Mouse (Mus musculus) hindbrain, embryonic 12.5 days (tissue): ENCODE results near the gene Atp5g1. TPM values are rescaled to one million over a fixed set of nuclear protein-coding genes. Genes with fewer than 3 reads are reported as not detected.
A peak's percentile ranks its signal among the peaks of the same experiment; 100 is the strongest.

Source experiments
- ATAC-seq: fragments of 200-750 bp; cut with Nextera tagmentation; 2 replicates; pipeline ENCODE4 v1.8.0; 2017; ENCODE audit warnings: moderate TSS enrichment; ENCODE audit not compliant: low FRiP score
- H3K27ac ChIP-seq: fragments of 300-500 bp; sonication (generic); 2 replicates; pipeline ENCODE4 v1.5.1; 2016; ENCODE audit warnings: mild to moderate bottlenecking
- H3K27me3 ChIP-seq: fragments of 300-500 bp; sonication (generic); 2 replicates; pipeline ENCODE4 v1.6.1; 2016; ENCODE audit warnings: mild to moderate bottlenecking
- H3K36me3 ChIP-seq: fragments of 300-500 bp; sonication (generic); 2 replicates; pipeline ENCODE4 v1.6.1; 2016; ENCODE audit warnings: mild to moderate bottlenecking
- H3K4me1 ChIP-seq: fragments of 300-500 bp; sonication (generic); 2 replicates; pipeline ENCODE4 v1.6.1; 2016
- H3K4me2 ChIP-seq: fragments of 300-500 bp; sonication (generic); replicated peaks from 2 replicates; pipeline ENCODE4 v1.6.1; 2016; ENCODE audit warnings: mild to moderate bottlenecking
- H3K4me3 ChIP-seq: fragments of 300-500 bp; sonication (generic); 2 replicates; pipeline ENCODE4 v1.5.1; 2016; ENCODE audit warnings: mild to moderate bottlenecking
- H3K9ac ChIP-seq: fragments of 300-500 bp; sonication (generic); 2 replicates; pipeline ENCODE4 v1.6.1; 2016; ENCODE audit warnings: mild to moderate bottlenecking, moderate library complexity
- H3K9me3 ChIP-seq: fragments of 300-500 bp; sonication (generic); replicated peaks from 2 replicates; pipeline ENCODE4 v1.6.1; 2016; ENCODE audit warnings: mild to moderate bottlenecking
- WGBS: fragments of 180-500 bp; shearing (Covaris S2); methylation state at CpG from one replicate; pipeline ENCODE4 v1.1.7; 2016; 5-methylcytosine and 5-hydroxymethylcytosine counted together
- polyA plus RNA-seq: library from polyadenylated mRNA; unstranded; fragments of >200 nt; fragmentation: Nextera tagmentation; extraction: Ambion mirVana; gene quantifications from 2 replicates; pipeline ENCODE4 v1.2.1, GENCODE M21; 2016

Gene Atp5g1
- polyA plus RNA-seq, 1 experiment from 2014 or later = 424 TPM

DNA sequence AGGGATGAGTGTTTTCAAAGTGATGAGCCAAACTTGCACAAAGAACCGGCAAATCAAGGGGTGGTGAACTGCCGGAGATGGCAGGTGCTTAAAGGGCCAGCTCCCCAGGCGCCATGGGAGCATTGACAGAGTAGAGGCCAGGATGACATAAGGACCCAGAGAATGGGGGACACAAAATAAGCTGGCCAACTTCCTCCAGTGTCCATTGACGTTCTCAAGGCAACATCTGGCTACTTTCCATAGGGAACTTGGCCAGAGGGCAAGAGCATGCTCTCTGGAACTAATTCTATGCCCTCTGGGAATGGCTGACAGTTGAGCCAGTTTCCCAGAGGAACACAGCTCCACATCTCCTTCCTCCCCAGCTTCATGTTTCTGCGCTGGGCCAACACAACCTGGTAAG, 7.2 kb downstream of the Atp5g1 start:
- Histone ChIP-seq H3K4me2 (no peak overlapping the region), H3K4me3 (no peak overlapping the region), H3K27ac (no peak overlapping the region), H3K4me1 (peaks cover 15% of the 10 kb centered on the region), H3K9ac (no peak overlapping the region), H3K9me3 (no peaks in the 10 kb centered on the region), H3K36me3 (peaks cover 13% of the 10 kb centered on the region), H3K27me3 (no peaks in the 10 kb centered on the region)
- ATAC-seq = no peak
- WGBS = 72% methylated on average over 5 of the region's 5 CpGs

DNA sequence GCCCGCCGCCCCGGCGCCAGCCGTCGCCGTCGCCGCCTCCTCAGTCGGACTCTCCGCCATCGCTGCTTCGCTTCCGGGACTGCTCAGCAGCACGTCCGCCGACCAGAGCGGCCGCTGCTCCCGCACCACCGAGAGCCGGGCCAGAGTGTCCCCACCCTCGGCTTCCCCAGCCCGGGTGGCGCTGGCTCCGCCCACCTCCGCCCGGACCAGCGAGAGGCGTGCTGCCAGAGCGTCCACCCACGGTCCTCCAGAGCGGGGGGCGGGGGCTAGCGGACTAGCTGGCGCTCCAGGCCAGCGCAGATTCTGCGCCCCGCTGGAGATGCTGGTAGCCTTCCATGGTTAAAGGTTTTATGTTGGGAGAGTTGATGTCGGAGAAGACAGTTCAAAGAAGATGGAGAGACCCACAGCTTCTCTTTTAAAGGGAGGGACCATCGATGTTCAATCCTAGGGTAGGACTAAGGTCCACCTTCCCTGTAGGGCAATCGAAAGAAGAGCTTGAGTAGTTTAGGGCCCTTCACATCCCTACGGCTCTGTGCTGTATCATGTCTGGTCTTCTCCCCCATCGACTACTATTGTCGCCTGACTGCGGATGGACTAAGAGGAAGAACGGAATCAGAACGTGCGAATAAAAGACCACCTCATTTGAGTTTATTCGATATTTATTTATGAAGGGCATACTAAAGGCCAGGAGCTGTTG, 10.1 kb downstream of the Atp5g1 start, which contains the start of gene Ube2z:
Gene Ube2z, minus strand, starts transcription at position 174 of the 697 bp plus-strand sequence.
- peak within 1 kb of the TSS; percentile 80 for H3K4me2 ChIP-seq
- H3K36me3 ChIP-seq = peaks cover 19% of the 10 kb centered on the region
- H3K27me3 ChIP-seq = no peaks in the 10 kb centered on the region
- H3K4me3 ChIP-seq = peak within 1 kb of the TSS; percentile 96
- peaks cover 20% of the 10 kb centered on the region for H3K4me1 ChIP-seq
- no peaks in the 10 kb centered on the region for H3K9me3 ChIP-seq
- peak within 1 kb of the TSS; percentile 98 for H3K9ac ChIP-seq
- H3K27ac ChIP-seq = peak within 1 kb of the TSS; percentile 89
- ATAC-seq = peak; percentile 98
- 6% methylated on average over 36 of the region's 50 CpGs for WGBS

DNA sequence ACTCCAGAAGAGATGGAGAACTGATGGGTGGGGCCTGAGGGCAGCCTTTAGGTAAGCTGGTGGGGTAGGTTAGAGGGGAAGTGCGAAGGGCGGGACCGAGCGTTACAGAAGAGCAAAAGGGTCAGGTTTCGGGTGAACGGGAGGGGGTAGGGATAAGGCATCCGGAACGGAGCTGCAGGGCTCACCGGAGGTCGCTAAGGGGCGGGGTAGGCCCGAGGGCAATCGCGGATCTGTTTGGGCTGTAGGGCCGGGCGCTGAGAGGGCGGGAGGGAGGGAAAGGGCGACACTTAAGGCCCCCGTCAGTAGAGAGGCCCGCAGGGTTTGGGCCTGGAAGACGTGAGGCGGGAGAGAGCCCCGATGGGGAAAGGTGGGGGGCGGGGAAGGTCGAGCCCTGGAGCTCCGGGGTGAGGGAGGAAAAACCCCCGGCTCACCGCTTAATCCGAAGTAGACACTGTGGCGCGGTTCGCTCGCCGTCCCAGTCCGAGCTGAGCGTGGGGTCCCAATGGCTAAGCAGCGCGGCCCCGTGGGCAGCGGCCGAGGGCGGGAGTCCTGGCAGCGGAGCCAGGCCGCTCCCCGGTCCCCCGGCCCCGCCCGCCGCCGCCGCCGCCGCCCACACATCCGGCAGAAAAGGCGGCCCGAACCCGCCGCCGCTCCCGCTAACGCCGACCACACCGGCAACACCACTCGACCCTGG, 10.8 kb downstream of the Atp5g1 start:
- Histone ChIP-seq H3K27me3 (no peaks in the 10 kb centered on the region), H3K9me3 (no peaks in the 10 kb centered on the region), H3K4me1 (peaks cover 20% of the 10 kb centered on the region), H3K4me3 (peak overlapping the region; percentile 96), H3K9ac (peak overlapping the region; percentile 98), H3K27ac (peak overlapping the region; percentile 89), H3K4me2 (peak overlapping the region; percentile 80), H3K36me3 (peaks cover 22% of the 10 kb centered on the region)
- peak; percentile 74 for ATAC-seq
- under 1% methylated on average over 38 of the region's 64 CpGs for WGBS

DNA sequence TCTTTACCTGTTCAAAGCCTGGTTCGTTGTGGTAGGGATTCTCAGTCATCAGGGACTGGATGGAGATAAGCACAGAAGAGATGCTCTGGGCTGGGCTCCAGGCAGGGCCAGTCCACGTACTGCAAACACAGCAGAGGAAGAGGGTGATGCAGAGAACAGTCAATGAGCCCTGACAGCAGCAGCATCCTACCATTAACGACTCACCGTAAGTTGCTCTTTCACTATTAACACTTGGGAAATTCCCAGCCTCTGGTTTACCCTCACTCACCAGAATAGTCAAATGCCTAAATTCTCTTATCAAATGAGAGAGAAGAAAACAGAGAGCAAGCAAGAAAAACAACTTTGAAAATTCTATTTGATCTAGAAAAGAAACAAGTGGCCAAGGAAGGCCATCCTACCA, 17.2 kb downstream of the Atp5g1 start:
- Histone ChIP-seq H3K4me2 (no peak overlapping the region), H3K36me3 (peaks cover 76% of the 10 kb centered on the region), H3K4me3 (no peak overlapping the region), H3K4me1 (peaks cover 6% of the 10 kb centered on the region), H3K27me3 (no peaks in the 10 kb centered on the region), H3K9ac (no peak overlapping the region), H3K9me3 (no peaks in the 10 kb centered on the region), H3K27ac (no peak overlapping the region)
- no peak for ATAC-seq
- 89% methylated on average over 4 of the region's 4 CpGs for WGBS

DNA sequence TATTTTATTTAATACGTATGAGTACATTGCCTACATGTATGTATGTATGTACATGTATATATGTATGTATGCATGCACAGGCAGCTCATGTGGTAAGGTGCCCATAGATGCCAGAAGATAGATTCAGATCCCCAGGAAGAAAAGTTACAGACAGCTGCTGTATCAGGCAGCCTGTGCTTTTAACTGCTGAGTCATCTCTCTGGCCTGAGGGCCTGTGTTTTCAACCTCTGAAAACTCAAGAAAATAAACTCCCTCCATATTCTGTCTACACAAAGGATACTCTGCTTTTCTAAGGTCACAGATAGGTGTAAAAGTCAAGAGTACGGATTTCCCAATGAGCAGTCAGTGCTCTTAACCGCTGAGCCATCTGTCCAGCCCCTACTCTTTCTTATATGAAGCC, 24.6 kb downstream of the Atp5g1 start:
- Histone ChIP-seq H3K9me3 (no peaks in the 10 kb centered on the region), H3K4me3 (no peak overlapping the region), H3K9ac (no peak overlapping the region), H3K36me3 (peaks cover 80% of the 10 kb centered on the region), H3K4me1 (no peaks in the 10 kb centered on the region), H3K27me3 (no peaks in the 10 kb centered on the region), H3K27ac (no peak overlapping the region), H3K4me2 (no peak overlapping the region)
- ATAC-seq = no peak
- WGBS = 97% methylated on average over 3 of the region's 3 CpGs

DNA sequence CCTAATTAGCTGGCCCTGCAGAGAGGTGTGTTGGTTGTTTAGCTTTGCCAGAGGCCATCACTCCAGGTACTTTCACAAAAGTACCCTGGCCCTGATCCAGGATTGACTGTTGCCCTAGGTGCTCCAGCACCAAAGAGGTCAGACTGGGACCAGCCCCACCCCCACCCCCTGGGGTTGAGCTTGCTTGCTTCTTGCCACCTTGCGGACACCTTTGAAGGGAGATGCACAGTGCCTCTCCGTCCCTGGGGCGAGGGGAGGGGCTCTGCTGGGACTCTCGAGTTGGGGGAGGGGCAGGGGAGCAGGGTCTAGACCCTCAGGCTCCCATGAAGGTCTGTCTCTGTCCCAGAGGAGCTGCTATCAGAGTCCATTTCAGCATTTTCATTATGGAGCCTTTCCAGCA, 25.5 kb downstream of the Atp5g1 start:
- peaks cover 78% of the 10 kb centered on the region for H3K36me3 ChIP-seq
- H3K27me3 ChIP-seq = no peaks in the 10 kb centered on the region
- no peaks in the 10 kb centered on the region for H3K4me1 ChIP-seq
- no peaks in the 10 kb centered on the region for H3K9me3 ChIP-seq
- H3K9ac ChIP-seq = no peak overlapping the region
- H3K27ac ChIP-seq = no peak overlapping the region
- no peak overlapping the region for H3K4me2 ChIP-seq
- no peak overlapping the region for H3K4me3 ChIP-seq
- ATAC-seq = no peak
- WGBS = 91% methylated on average over 4 of the region's 4 CpGs

DNA sequence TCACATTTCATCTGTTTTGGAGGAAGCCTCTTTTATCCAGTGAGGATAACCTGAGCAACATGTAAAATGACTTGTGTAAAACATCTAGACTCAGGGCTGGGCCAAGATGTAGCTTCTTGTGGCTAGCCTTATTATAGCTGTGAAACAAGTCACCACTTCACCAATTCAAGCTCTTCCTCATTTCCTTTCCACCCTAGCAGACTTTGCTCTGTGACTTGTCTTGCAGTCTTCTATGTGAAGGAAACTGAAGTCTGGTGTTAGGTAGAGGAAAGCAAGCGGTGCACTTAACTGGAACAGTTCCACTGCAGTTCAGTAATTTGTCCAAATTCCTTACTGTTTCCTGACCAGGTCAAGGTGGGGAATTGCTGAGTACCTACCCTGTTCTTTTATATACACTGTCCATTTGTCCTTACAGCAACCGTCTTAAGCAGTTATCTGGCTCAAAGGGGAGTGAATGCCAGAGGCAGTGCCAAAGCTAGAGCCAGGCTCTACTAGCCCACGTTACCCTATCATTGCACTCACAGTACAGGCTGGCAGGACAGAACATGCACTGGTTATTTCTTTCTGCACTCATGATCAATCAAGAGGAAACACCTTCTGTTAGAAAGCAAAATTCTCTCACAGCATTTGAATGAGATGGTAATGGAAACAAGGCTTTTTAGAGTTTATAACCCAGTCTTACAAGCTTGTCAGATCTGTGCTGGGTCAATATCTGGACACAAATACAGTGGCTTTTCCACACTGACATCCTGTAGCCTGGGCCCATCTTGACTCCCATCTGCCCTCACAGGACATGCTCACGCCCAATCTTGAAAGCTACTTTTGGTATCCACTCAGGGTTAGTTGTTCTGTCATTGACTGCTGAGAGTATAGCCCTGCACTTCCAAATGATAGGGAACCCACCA, 27.7 kb downstream of the Atp5g1 start:
- H3K4me1 ChIP-seq = no peaks in the 10 kb centered on the region
- no peak overlapping the region for H3K4me3 ChIP-seq
- 95% methylated on average over 4 of the region's 4 CpGs for WGBS
- no peaks in the 10 kb centered on the region for H3K27me3 ChIP-seq
- H3K9ac ChIP-seq = no peak overlapping the region
- ATAC-seq = no peak
- H3K27ac ChIP-seq = no peak overlapping the region
- H3K36me3 ChIP-seq = peaks cover 67% of the 10 kb centered on the region
- no peaks in the 10 kb centered on the region for H3K9me3 ChIP-seq
- H3K4me2 ChIP-seq = no peak overlapping the region

DNA sequence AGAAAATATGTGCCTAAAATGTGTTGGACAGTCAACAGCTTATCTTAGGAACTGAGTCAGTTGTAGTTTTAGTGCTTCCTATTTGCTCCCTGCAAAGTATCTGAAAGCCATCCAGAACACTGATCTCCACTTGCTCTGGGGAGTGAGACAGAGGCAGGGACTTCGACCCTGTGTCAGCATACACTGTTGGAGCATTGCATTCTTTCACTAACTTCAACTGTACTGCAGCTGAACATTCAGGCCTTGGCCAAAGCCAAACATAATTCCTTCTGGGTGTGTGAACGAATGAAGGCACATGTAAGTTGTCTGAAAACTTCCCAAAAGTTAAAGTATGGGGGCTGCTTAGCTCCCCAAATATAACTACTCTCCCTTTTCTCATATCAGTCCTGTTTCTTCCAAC, 28.7 kb downstream of the Atp5g1 start:
- ATAC-seq = no peak
- H3K9me3 ChIP-seq = no peaks in the 10 kb centered on the region
- WGBS = 87% methylated on average over 2 of the region's 2 CpGs
- no peaks in the 10 kb centered on the region for H3K4me1 ChIP-seq
- no peak overlapping the region for H3K4me3 ChIP-seq
- no peak overlapping the region for H3K4me2 ChIP-seq
- no peaks in the 10 kb centered on the region for H3K27me3 ChIP-seq
- H3K27ac ChIP-seq = no peak overlapping the region
- H3K9ac ChIP-seq = no peak overlapping the region
- peaks cover 67% of the 10 kb centered on the region for H3K36me3 ChIP-seq

DNA sequence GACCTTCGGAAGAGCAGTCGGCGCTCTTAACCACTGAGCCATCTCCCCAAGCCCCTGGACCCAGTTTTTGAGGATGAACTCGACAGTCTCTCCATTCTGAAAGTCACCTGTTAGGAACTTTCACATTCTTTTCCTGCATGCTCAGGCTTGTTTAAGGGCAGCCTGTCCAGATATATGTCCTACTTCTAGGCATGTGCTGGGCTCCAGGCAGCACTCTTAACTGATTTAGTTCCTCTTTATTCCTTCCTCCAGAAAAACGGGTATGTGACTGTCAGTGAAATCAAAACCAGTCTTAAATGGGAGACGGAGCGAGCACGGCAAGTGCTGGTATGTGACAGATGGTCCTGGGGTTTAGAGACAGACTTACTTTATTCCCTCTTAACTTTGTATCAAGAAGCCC, 29.4 kb downstream of the Atp5g1 start:
- Histone ChIP-seq H3K27me3 (no peaks in the 10 kb centered on the region), H3K36me3 (peaks cover 64% of the 10 kb centered on the region), H3K4me1 (no peaks in the 10 kb centered on the region), H3K4me2 (no peak overlapping the region), H3K4me3 (no peak overlapping the region), H3K9ac (no peak overlapping the region), H3K27ac (no peak overlapping the region), H3K9me3 (no peaks in the 10 kb centered on the region)
- 85% methylated on average over 8 of the region's 8 CpGs for WGBS
- no peak for ATAC-seq

DNA sequence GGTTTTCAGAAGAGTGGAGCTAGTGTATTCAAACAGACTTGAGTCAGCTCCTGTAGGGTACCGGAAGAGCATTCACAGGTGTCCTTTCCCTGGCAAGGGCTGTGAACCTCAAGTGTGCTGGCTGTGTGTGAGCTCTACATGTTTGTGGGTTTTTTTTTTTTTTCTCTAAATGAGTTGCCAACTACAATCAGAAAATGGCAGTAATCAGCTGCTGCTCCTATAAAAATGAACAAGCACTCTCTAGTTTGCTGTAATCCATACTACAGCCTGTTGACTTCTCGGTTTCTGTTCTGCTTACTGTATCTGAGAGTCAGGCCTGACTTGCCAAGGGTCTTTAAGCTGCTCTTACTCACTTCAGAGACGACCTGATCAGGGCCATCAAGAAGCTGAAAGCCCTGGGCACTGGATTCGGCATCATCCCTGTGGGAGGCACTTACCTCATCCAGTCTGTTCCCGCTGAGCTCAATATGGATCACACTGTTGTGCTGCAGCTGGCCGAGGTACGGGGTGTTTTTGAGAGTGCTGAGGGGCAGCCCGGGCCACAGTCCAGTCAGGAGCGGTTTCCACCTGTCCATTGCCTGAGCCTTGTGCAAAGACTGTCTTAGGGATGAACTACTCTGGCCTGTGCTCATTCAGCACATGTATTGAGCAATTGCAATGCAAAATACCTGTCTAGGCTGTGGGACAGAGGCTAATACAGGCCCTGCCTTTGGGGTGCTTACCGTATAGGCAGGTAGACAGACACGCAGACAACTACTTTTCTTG, 30.5 kb downstream of the Atp5g1 start:
- Histone ChIP-seq H3K4me2 (no peak overlapping the region), H3K4me3 (no peak overlapping the region), H3K9ac (no peak overlapping the region), H3K9me3 (no peaks in the 10 kb centered on the region), H3K27me3 (no peaks in the 10 kb centered on the region), H3K4me1 (no peaks in the 10 kb centered on the region), H3K27ac (no peak overlapping the region), H3K36me3 (peaks cover 56% of the 10 kb centered on the region)
- WGBS = 89% methylated on average over 11 of the region's 11 CpGs
- ATAC-seq = no peak

DNA sequence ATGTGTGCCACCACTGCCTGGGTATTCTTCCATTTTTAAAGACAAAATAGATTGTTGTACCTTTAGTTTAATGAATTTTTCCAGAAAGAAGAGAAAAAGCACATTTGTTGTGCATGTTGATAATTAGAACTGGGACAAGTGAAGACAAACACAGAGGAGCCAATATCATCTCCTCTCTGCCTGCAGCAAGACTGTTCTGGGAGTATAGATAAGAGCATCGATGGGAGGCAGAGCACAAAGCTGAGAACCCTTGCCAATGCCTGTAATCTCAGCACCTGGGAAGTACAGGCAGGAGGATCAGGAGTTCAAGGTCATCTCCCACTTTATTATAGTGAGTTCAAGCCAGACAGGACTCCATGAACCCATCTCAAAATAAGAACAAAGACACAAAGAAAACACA, 36.9 kb downstream of the Atp5g1 start:
- Histone ChIP-seq H3K9me3 (no peaks in the 10 kb centered on the region), H3K9ac (no peak overlapping the region), H3K27me3 (no peaks in the 10 kb centered on the region), H3K36me3 (peaks cover 36% of the 10 kb centered on the region), H3K4me2 (no peak overlapping the region), H3K4me3 (no peak overlapping the region), H3K27ac (no peak overlapping the region), H3K4me1 (peaks cover 17% of the 10 kb centered on the region)
- ATAC-seq = no peak
- 97% methylated on average over 1 of the region's 1 CpGs for WGBS

DNA sequence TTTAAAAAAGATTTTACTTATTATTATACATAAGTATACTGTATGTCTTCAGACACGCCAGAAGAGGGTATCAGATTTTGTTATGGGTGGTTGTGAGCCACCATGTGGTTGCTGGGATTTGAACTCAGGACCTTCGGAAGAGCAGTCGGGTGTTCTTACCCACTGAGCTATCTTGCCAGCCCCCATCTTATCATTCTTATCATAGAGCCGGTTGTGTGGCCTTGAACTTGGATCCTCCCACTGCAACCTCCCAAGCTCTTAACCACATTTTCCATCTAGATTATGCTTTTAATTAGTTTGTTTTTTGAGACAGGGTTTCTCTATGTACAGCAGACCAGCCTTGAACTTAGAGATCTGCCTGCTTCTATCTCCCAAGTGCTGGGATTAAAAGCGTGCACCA, 38.0 kb downstream of the Atp5g1 start:
- Histone ChIP-seq H3K9ac (no peak overlapping the region), H3K4me2 (no peak overlapping the region), H3K4me3 (no peak overlapping the region), H3K4me1 (peaks cover 17% of the 10 kb centered on the region), H3K27me3 (no peaks in the 10 kb centered on the region), H3K9me3 (no peaks in the 10 kb centered on the region), H3K36me3 (peaks cover 31% of the 10 kb centered on the region), H3K27ac (no peak overlapping the region)
- no peak for ATAC-seq
- 93% methylated on average over 5 of the region's 5 CpGs for WGBS
